Mouse (Mus musculus): ENCODE measurements around the gene U2af1l4.

GRCm38 (mm10) chr7:30540572-30540971 lies 22.5 kb upstream of the U2af1l4 start:
- TF ChIP-seq POLR2A (IDR thresholded peaks at IDR 0.05; ENCODE audit: borderline replicate concordance, extremely low read depth, low read depth, low read length) (no peak), CTCF (IDR thresholded peaks at IDR 0.05; ENCODE audit: insufficient read depth, low read length) (no peak)
